Mouse (Mus musculus) olfactory bulb, adult 2 months (tissue): ENCODE measurements around the gene Adam34. TPM values are rescaled to one million over a fixed set of nuclear protein-coding genes. Genes with fewer than 3 reads are reported as not detected.
"Not testable (repeated sequence)": the region's sequence is repeated elsewhere in the genome, so short reads cannot be mapped to it uniquely, and the experiment has no call there.

Source experiments
- H3K27ac ChIP-seq: fragments of 200-500 bp; 2 replicates; pipeline ENCODE4 v1.5.1; 2012; ENCODE audit warnings: low read depth, low read length; ENCODE audit not compliant: insufficient read depth
- H3K4me1 ChIP-seq: fragments of 200-500 bp; 2 replicates; pipeline ENCODE4 v1.6.1; 2012; ENCODE audit warnings: low read length; ENCODE audit not compliant: control insufficient read depth, insufficient read depth
- H3K4me3 ChIP-seq: fragments of 200-500 bp; 2 replicates; pipeline ENCODE4 v1.5.1; 2012; ENCODE audit warnings: mild to moderate bottlenecking, low read depth, low read length, moderate library complexity; ENCODE audit not compliant: insufficient read depth
- CTCF ChIP-seq: fragments of 200-500 bp; IDR thresholded peaks from 2 replicates; pipeline ENCODE4 v1.5.1; 2012; ENCODE audit warnings: low read depth, mild to moderate bottlenecking, low read length, moderate library complexity; ENCODE audit not compliant: insufficient read depth
- POLR2A ChIP-seq: fragments of 200-500 bp; IDR thresholded peaks from 2 replicates; pipeline ENCODE4 v1.6.1; 2012; ENCODE audit warnings: mild to moderate bottlenecking, low read depth, low read length, moderate library complexity; ENCODE audit not compliant: insufficient read depth
- WGBS: fragments of 180-500 bp; shearing (Covaris S2); methylation state at CpG from one replicate; pipeline ENCODE4 v1.1.7; 2018; 5-methylcytosine and 5-hydroxymethylcytosine counted together
- polyA plus RNA-seq: library from polyadenylated mRNA; stranded (reverse); fragments of >200 nt; gene quantifications from 2 replicates; pipeline ENCODE4 v1.2.4, GENCODE M21; 2012; ENCODE audit warnings: low replicate concordance; ENCODE audit not compliant: missing spikeins, insufficient read depth, insufficient read length

The Adam34 gene
- not detected in 2 replicates for polyA plus RNA-seq

DNA sequence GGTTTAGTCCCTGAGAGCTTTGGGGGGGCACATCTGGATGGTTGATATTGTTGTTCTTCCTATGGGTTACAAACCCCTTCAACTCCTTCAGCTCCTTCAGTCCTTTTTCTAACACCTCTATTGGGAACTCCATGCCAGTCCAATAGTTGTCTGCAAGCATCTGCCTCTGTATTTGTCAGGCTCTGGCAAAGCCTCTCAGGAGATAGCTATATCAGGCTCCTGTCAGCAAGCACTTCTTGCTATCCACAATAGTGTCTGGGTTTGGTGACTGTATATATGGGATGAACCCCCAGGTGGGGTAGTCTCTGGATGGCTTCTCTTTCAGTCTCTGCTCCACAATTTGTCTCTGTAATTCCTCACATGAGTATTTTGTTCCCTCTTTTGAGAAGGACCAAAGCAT, at the start of gene Adam34:
Gene Adam34 (minus strand): TSS at position 101 of the 400 bp plus-strand sequence.
- Histone ChIP-seq H3K27ac (no peak within 1 kb of the TSS), H3K4me3 (no peak within 1 kb of the TSS), H3K4me1 (no peaks in the 10 kb centered on the region)
- TF ChIP-seq CTCF (no peak), POLR2A (no peak)

DNA sequence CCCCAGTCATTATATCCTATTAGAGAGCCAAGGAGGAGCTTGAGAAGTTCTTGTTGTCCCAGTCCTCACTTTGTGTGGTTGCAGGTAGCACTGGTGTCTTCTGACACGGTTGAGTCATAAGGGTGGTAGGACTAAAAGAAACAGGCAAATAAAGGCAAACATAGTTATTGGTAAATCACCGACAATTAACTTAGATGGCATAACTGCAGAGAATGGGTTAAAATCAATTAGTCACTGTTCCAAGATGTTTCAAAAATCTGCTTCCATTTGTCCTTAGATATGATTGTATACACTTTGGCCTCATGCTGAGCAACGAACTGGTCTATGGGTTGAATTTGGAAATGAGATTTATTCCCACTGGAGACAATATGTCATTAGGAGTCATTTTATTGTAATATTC, 82.7 kb downstream of the Adam34 start, which contains the start of gene Gm5346:
Gene Gm5346 (minus strand): TSS at position 101 of the 400 bp plus-strand sequence.
- H3K27ac ChIP-seq: no peak within 1 kb of the TSS

GRCm38 (mm10) chr8:43616046-43616445, 93.8 kb downstream of the Adam34 start:
- TF ChIP-seq CTCF (no peak), POLR2A (no peak)
- Histone ChIP-seq H3K4me1 (no peaks in the 10 kb centered on the region), H3K27ac (no peak overlapping the region), H3K4me3 (no peak overlapping the region)
- WGBS: 88% methylated on average over 1 of the region's 1 CpGs

More for the DNA sequence above, 82.7 kb downstream of the Adam34 start, which contains the start of gene Gm5346:
- Histone ChIP-seq H3K4me3 (no peak within 1 kb of the TSS), H3K4me1 (no peaks in the 10 kb centered on the region)
- 91% methylated on average over 3 of the region's 3 CpGs for WGBS
- TF ChIP-seq CTCF (no peak), POLR2A (no peak)

- not testable (repeated sequence) for H3K27ac ChIP-seq, H3K4me3 ChIP-seq, H3K4me1 ChIP-seq
- 86% methylated on average over 13 of the region's 13 CpGs for WGBS
Measured at GRCm38 (mm10) chr8:43603657-43604056, 106.2 kb downstream of the Adam34 start.

- not testable (repeated sequence) for H3K4me1 ChIP-seq, H3K4me3 ChIP-seq, H3K27ac ChIP-seq
- 98% methylated on average over 15 of the region's 15 CpGs for WGBS
Measured at GRCm38 (mm10) chr8:43603166-43603565, 106.7 kb downstream of the Adam34 start.

Other genes with a start within 250 kb of the Adam34 start
- gene Adam26b, start 181.9 kb downstream of the Adam34 start, polyA plus RNA-seq: not detected in 2 replicates
- not detected in 2 replicates for gene Adam26a, start 133.3 kb downstream of the Adam34 start, polyA plus RNA-seq
- not detected in 2 replicates for gene Gm5346, start 82.8 kb downstream of the Adam34 start, polyA plus RNA-seq